Mouse (Mus musculus) midbrain, embryonic 13.5 days (tissue): ENCODE data around the gene Elavl3. TPM values are rescaled to one million over a fixed set of nuclear protein-coding genes. Genes with fewer than 3 reads are reported as not detected.

Source experiments
- ATAC-seq: fragments of 200-750 bp; cut with Nextera tagmentation; 2 replicates; pipeline ENCODE4 v1.8.0; 2017; ENCODE audit warnings: mild to moderate bottlenecking, moderate TSS enrichment, moderate library complexity
- H3K27ac ChIP-seq: fragments of 300-500 bp; sonication (generic); 2 replicates; pipeline ENCODE4 v1.5.1; 2015; ENCODE audit warnings: inconsistent platforms, mild to moderate bottlenecking, moderate library complexity
- H3K27me3 ChIP-seq: fragments of 300-500 bp; sonication (generic); 2 replicates; pipeline ENCODE4 v1.6.1; 2015; ENCODE audit warnings: mild to moderate bottlenecking, inconsistent platforms
- H3K36me3 ChIP-seq: fragments of 300-500 bp; sonication (generic); 2 replicates; pipeline ENCODE4 v1.6.1; 2015; ENCODE audit warnings: mild to moderate bottlenecking, inconsistent platforms
- H3K4me1 ChIP-seq: fragments of 300-500 bp; sonication (generic); replicated peaks from 2 replicates; pipeline ENCODE4 v1.6.1; 2015; ENCODE audit warnings: inconsistent platforms
- H3K4me2 ChIP-seq: fragments of 300-500 bp; sonication (generic); replicated peaks from 2 replicates; pipeline ENCODE4 v1.6.1; 2015; ENCODE audit warnings: moderate library complexity, mild to moderate bottlenecking, inconsistent platforms
- H3K4me3 ChIP-seq: fragments of 300-500 bp; sonication (generic); replicated peaks from 2 replicates; pipeline ENCODE4 v1.5.1; 2015; ENCODE audit warnings: mild to moderate bottlenecking, inconsistent platforms
- H3K9ac ChIP-seq: fragments of 300-500 bp; sonication (generic); replicated peaks from 2 replicates; pipeline ENCODE4 v1.6.1; 2015; ENCODE audit warnings: mild to moderate bottlenecking, inconsistent platforms
- H3K9me3 ChIP-seq: fragments of 300-500 bp; sonication (generic); 2 replicates; pipeline ENCODE4 v1.6.1; 2016; ENCODE audit warnings: mild to moderate bottlenecking, inconsistent platforms
- WGBS: fragments of 180-500 bp; shearing (Covaris S2); methylation state at CpG from one replicate; pipeline ENCODE4 v1.1.7; 2015; 5-methylcytosine and 5-hydroxymethylcytosine counted together
- polyA plus RNA-seq: library from polyadenylated mRNA; unstranded; fragments of >200 nt; fragmentation: Nextera tagmentation; extraction: Ambion mirVana; gene quantifications from 2 replicates; pipeline ENCODE4 v1.2.1, GENCODE M21; 2015

Elavl3 gene
- polyA plus RNA-seq, 1 experiment from 2014 or later = 89.4 TPM

GRCm38 (mm10) chr9:22056303-22056910 lies 4.6 kb upstream of the Elavl3 start:
- Histone ChIP-seq H3K36me3 (peaks cover 39% of the 10 kb centered on the region), H3K4me2 (no peak overlapping the region), H3K4me3 (no peak overlapping the region), H3K4me1 (peaks cover 11% of the 10 kb centered on the region), H3K9ac (no peak overlapping the region), H3K9me3 (no peaks in the 10 kb centered on the region), H3K27me3 (peaks cover 7% of the 10 kb centered on the region; the same call in 1 of the 2 replicates), H3K27ac (no peak overlapping the region)
- ATAC-seq = no peak
- WGBS = 81% methylated on average over 9 of the region's 9 CpGs

- Histone ChIP-seq H3K4me2 (no peak overlapping the region), H3K27ac (no peak overlapping the region), H3K36me3 (peaks cover 33% of the 10 kb centered on the region), H3K4me1 (peaks cover 11% of the 10 kb centered on the region), H3K9ac (no peak overlapping the region), H3K9me3 (no peaks in the 10 kb centered on the region), H3K27me3 (peaks cover 7% of the 10 kb centered on the region; the same call in 1 of the 2 replicates), H3K4me3 (no peak overlapping the region)
- ATAC-seq = no peak
- WGBS = 42% methylated on average over 29 of the region's 29 CpGs
These were observed 3.9 kb upstream of the Elavl3 start for GRCm38 (mm10) chr9:22055713-22056112.

GRCm38 (mm10) chr9:22054411-22055076 lies 2.7 kb upstream of the Elavl3 start:
- H3K27ac ChIP-seq = peak overlapping the region; percentile 14; the same call in 1 of the 2 replicates

GRCm38 (mm10) chr9:22053657-22054056 lies 1.8 kb upstream of the Elavl3 start:
- peaks cover 7% of the 10 kb centered on the region; the same call in 1 of the 2 replicates for H3K27me3 ChIP-seq
- no peak overlapping the region for H3K4me2 ChIP-seq
- peaks cover 28% of the 10 kb centered on the region for H3K4me1 ChIP-seq
- no peak overlapping the region for H3K9ac ChIP-seq
- no peak overlapping the region for H3K4me3 ChIP-seq
- peaks cover 22% of the 10 kb centered on the region for H3K36me3 ChIP-seq
- H3K27ac ChIP-seq = no peak overlapping the region
- ATAC-seq = no peak
- 34% methylated on average over 6 of the region's 7 CpGs for WGBS
- H3K9me3 ChIP-seq = no peaks in the 10 kb centered on the region

More at GRCm38 (mm10) chr9:22054411-22055076, 2.7 kb upstream of the Elavl3 start:
- Histone ChIP-seq H3K9me3 (no peaks in the 10 kb centered on the region), H3K36me3 (peaks cover 27% of the 10 kb centered on the region), H3K4me2 (peak overlapping the region; percentile 53), H3K27me3 (peaks cover 7% of the 10 kb centered on the region; the same call in 1 of the 2 replicates), H3K4me3 (peak overlapping the region; percentile 20), H3K9ac (0 out of 2 replicates have a peak overlapping the region, but pooled peaks have one; percentile 10), H3K4me1 (peaks cover 19% of the 10 kb centered on the region)
- ATAC-seq = peak; percentile 9; the same call in 1 of the 2 replicates
- 2% methylated on average over 32 of the region's 32 CpGs for WGBS

GRCm38 (mm10) chr9:22051161-22051957 lies 464 bp downstream of the Elavl3 start:
- Histone ChIP-seq H3K27me3 (peaks cover 7% of the 10 kb centered on the region; the same call in 1 of the 2 replicates), H3K4me3 (peak overlapping the region; percentile 99), H3K4me2 (peak overlapping the region; percentile 83), H3K27ac (peak overlapping the region; percentile 94), H3K4me1 (peaks cover 51% of the 10 kb centered on the region), H3K9me3 (no peaks in the 10 kb centered on the region), H3K9ac (peak overlapping the region; percentile 96), H3K36me3 (no peaks in the 10 kb centered on the region; the same call in 1 of the 2 replicates)
- under 1% methylated on average over 61 of the region's 67 CpGs for WGBS
- ATAC-seq = peak; percentile 30

GRCm38 (mm10) chr9:22050351-22050889 lies 1.4 kb downstream of the Elavl3 start:
- Histone ChIP-seq H3K27ac (peak overlapping the region; percentile 94), H3K4me1 (peaks cover 52% of the 10 kb centered on the region), H3K9ac (peak overlapping the region; percentile 96), H3K4me3 (peak overlapping the region; percentile 99), H3K9me3 (no peaks in the 10 kb centered on the region), H3K27me3 (peaks cover 7% of the 10 kb centered on the region; the same call in 1 of the 2 replicates), H3K4me2 (peak overlapping the region; percentile 83), H3K36me3 (0 out of 2 replicates have a peak, but pooled peaks cover 4% of the 10 kb centered on the region)
- peak; percentile 46 for ATAC-seq
- under 1% methylated on average over 42 of the region's 43 CpGs for WGBS

GRCm38 (mm10) chr9:22049721-22050270 lies 2.0 kb downstream of the Elavl3 start:
- peak overlapping the region; percentile 96 for H3K9ac ChIP-seq
- WGBS = 15% methylated on average over 4 of the region's 4 CpGs
- peaks cover 57% of the 10 kb centered on the region for H3K4me1 ChIP-seq
- ATAC-seq = peak; percentile 1; the same call in 1 of the 2 replicates
- H3K36me3 ChIP-seq = 0 out of 2 replicates have a peak, but pooled peaks cover 4% of the 10 kb centered on the region
- H3K9me3 ChIP-seq = no peaks in the 10 kb centered on the region
- H3K4me3 ChIP-seq = peak overlapping the region; percentile 99
- H3K27me3 ChIP-seq = peaks cover 7% of the 10 kb centered on the region; the same call in 1 of the 2 replicates
- peak overlapping the region; percentile 94 for H3K27ac ChIP-seq
- peak overlapping the region; percentile 83 for H3K4me2 ChIP-seq

GRCm38 (mm10) chr9:22049315-22049714 lies 2.5 kb downstream of the Elavl3 start:
- Histone ChIP-seq H3K9me3 (no peaks in the 10 kb centered on the region), H3K4me1 (peaks cover 52% of the 10 kb centered on the region), H3K36me3 (0 out of 2 replicates have a peak, but pooled peaks cover 4% of the 10 kb centered on the region), H3K9ac (peak overlapping the region; percentile 96), H3K27ac (peak overlapping the region; percentile 94), H3K27me3 (peaks cover 7% of the 10 kb centered on the region; the same call in 1 of the 2 replicates), H3K4me3 (peak overlapping the region; percentile 99), H3K4me2 (peak overlapping the region; percentile 83)
- no peak for ATAC-seq
- 48% methylated on average over 11 of the region's 11 CpGs for WGBS

- Histone ChIP-seq H3K4me2 (peak overlapping the region; percentile 83), H3K27me3 (no peaks in the 10 kb centered on the region), H3K9me3 (no peaks in the 10 kb centered on the region), H3K4me1 (peaks cover 57% of the 10 kb centered on the region), H3K36me3 (0 out of 2 replicates have a peak, but pooled peaks cover 4% of the 10 kb centered on the region), H3K27ac (no peak overlapping the region; the same call in 1 of the 2 replicates), H3K9ac (peak overlapping the region; percentile 32), H3K4me3 (peak overlapping the region; percentile 99; the same call in 1 of the 2 replicates)
- WGBS = 66% methylated on average over 9 of the region's 9 CpGs
- ATAC-seq = no peak
These were observed 4.5 kb downstream of the Elavl3 start for GRCm38 (mm10) chr9:22047329-22047728.

- H3K9ac ChIP-seq = no peak overlapping the region
- ATAC-seq = no peak
- peaks cover 34% of the 10 kb centered on the region for H3K4me1 ChIP-seq
- H3K9me3 ChIP-seq = no peaks in the 10 kb centered on the region
- H3K36me3 ChIP-seq = 0 out of 2 replicates have a peak, but pooled peaks cover 7% of the 10 kb centered on the region
- no peak overlapping the region for H3K4me3 ChIP-seq
- H3K4me2 ChIP-seq = no peak overlapping the region
- no peaks in the 10 kb centered on the region for H3K27me3 ChIP-seq
- 62% methylated on average over 2 of the region's 2 CpGs for WGBS
- no peak overlapping the region for H3K27ac ChIP-seq
These were observed 10.0 kb downstream of the Elavl3 start for GRCm38 (mm10) chr9:22041832-22042231.

- Histone ChIP-seq H3K4me3 (no peak overlapping the region), H3K4me2 (no peak overlapping the region), H3K36me3 (peaks cover 40% of the 10 kb centered on the region), H3K4me1 (peaks cover 44% of the 10 kb centered on the region), H3K9me3 (no peaks in the 10 kb centered on the region), H3K9ac (no peak overlapping the region), H3K27ac (no peak overlapping the region), H3K27me3 (no peaks in the 10 kb centered on the region)
- 91% methylated on average over 10 of the region's 10 CpGs for WGBS
- no peak for ATAC-seq
These were observed 14.0 kb downstream of the Elavl3 start for GRCm38 (mm10) chr9:22037826-22038225.
